Mouse (Mus musculus): Measurements from ENCODE around the gene Dock7.

- TF ChIP-seq CTCF (IDR thresholded peaks at IDR 0.05; ENCODE audit: extremely low read depth, insufficient read length, insufficient replicate concordance, low read depth, low read length) (no peak), POLR2A (IDR thresholded peaks at IDR 0.05; ENCODE audit: low read depth, low read length) (no peak)
These were observed 40.8 kb upstream of the Dock7 start for GRCm38 (mm10) chr4:99161457-99161971.
